Mouse (Mus musculus) intestine, embryonic 16.5 days (tissue): ENCODE results near the gene Lrrc71. TPM values are rescaled to one million over a fixed set of nuclear protein-coding genes. Genes with fewer than 3 reads are reported as not detected.

Source experiments
- ATAC-seq: fragments of 200-750 bp; cut with Nextera tagmentation; 2 replicates; pipeline ENCODE4 v1.8.0; 2017; ENCODE audit warnings: moderate TSS enrichment, moderate library complexity
- H3K27ac ChIP-seq: fragments of 300-500 bp; sonication (generic); 2 replicates; pipeline ENCODE4 v1.5.1; 2014; ENCODE audit warnings: mild to moderate bottlenecking, low read length
- H3K27me3 ChIP-seq: fragments of 300-500 bp; sonication (generic); replicated peaks from 2 replicates; pipeline ENCODE4 v1.6.1; 2014; ENCODE audit warnings: low read length, control low read depth, mixed read lengths; ENCODE audit not compliant: control insufficient read depth, insufficient read depth
- H3K36me3 ChIP-seq: fragments of 300-500 bp; sonication (generic); 2 replicates; pipeline ENCODE4 v1.6.1; 2014; ENCODE audit warnings: low read length, control low read depth; ENCODE audit not compliant: control insufficient read depth, insufficient read depth
- H3K4me1 ChIP-seq: fragments of 300-500 bp; sonication (generic); 2 replicates; pipeline ENCODE4 v1.6.1; 2014; ENCODE audit warnings: low read length, control low read depth, mixed read lengths; ENCODE audit not compliant: control insufficient read depth, insufficient read depth
- H3K4me2 ChIP-seq: fragments of 300-500 bp; sonication (generic); 2 replicates; pipeline ENCODE4 v1.6.1; 2014; ENCODE audit warnings: low read depth, low read length, control low read depth
- H3K4me3 ChIP-seq: fragments of 300-500 bp; sonication (generic); 2 replicates; pipeline ENCODE4 v1.5.1; 2014; ENCODE audit warnings: mild to moderate bottlenecking, low read length
- H3K9ac ChIP-seq: fragments of 300-500 bp; sonication (generic); 2 replicates; pipeline ENCODE4 v1.6.1; 2014; ENCODE audit warnings: low read depth, low read length
- H3K9me3 ChIP-seq: fragments of 300-500 bp; sonication (generic); 2 replicates; pipeline ENCODE4 v1.6.1; 2016; ENCODE audit warnings: low read length, control low read depth; ENCODE audit not compliant: control insufficient read depth
- WGBS: fragments of 180-500 bp; shearing (Covaris S2); extraction: QIAGEN DNeasy Blood & Tissue Kit; methylation state at CpG from one replicate; pipeline ENCODE4 v1.1.7; 2014; 5-methylcytosine and 5-hydroxymethylcytosine counted together
- polyA plus RNA-seq: library from polyadenylated mRNA; unstranded; fragments of >200 nt; fragmentation: Nextera tagmentation; extraction: Ambion mirVana; gene quantifications from 2 replicates; pipeline ENCODE4 v1.2.1, GENCODE M21; 2015

The Lrrc71 gene
- polyA plus RNA-seq, 1 experiment from 2014 or later = 0.39 TPM

DNA sequence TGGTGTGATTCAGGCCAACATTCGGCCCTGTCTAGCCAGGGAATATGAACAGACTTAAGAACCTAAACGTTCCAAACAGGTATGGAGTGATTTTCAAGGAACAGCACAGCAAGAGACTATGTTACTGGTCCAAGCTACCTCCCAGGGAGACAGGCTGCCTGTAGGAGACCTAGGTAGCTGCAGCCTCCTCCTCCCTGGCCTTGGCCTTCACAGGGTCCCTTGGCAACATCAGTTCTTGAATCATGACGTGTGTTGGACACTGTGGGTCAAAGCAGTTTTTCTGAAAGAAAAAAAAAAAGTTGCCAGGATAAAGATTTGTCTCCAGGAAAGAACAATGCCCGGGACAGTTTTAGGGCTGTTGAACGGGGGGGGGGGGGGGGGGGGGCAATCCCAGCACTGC is 9.5 kb downstream of the Lrrc71 start:
- no peak overlapping the region for H3K4me3 ChIP-seq
- no peak overlapping the region for H3K27ac ChIP-seq
- H3K36me3 ChIP-seq = peaks cover 10% of the 10 kb centered on the region
- no peak for ATAC-seq
- H3K27me3 ChIP-seq = no peaks in the 10 kb centered on the region
- no peaks in the 10 kb centered on the region for H3K4me1 ChIP-seq
- no peak overlapping the region for H3K4me2 ChIP-seq
- no peaks in the 10 kb centered on the region for H3K9me3 ChIP-seq
- 77% methylated on average over 5 of the region's 5 CpGs for WGBS
- H3K9ac ChIP-seq = no peak overlapping the region

DNA sequence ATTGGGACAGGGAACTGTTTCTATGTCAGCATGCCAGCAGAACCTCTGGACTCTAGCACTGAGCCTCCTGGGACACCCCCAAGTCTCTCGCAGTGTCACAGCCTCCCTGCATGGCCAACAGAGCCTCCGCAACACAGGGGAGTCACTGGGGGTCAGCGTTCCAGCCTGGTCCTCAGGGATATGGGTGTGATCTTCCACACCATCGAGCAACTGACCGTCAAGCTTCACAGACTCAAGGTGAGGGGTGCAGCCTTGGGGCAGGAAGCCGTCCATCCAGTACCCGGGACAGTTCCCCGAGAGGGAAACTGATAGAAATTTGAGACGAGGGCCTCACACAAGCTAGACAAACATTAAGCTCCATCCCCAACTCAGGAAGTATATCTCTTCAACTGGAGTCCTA is 13.1 kb downstream of the Lrrc71 start:
- 63% methylated on average over 9 of the region's 9 CpGs for WGBS
- H3K4me2 ChIP-seq = no peak overlapping the region
- no peaks in the 10 kb centered on the region for H3K4me1 ChIP-seq
- no peak overlapping the region for H3K4me3 ChIP-seq
- peaks cover 12% of the 10 kb centered on the region for H3K36me3 ChIP-seq
- no peaks in the 10 kb centered on the region for H3K27me3 ChIP-seq
- no peak overlapping the region for H3K9ac ChIP-seq
- ATAC-seq = no peak
- H3K27ac ChIP-seq = no peak overlapping the region
- H3K9me3 ChIP-seq = no peaks in the 10 kb centered on the region

DNA sequence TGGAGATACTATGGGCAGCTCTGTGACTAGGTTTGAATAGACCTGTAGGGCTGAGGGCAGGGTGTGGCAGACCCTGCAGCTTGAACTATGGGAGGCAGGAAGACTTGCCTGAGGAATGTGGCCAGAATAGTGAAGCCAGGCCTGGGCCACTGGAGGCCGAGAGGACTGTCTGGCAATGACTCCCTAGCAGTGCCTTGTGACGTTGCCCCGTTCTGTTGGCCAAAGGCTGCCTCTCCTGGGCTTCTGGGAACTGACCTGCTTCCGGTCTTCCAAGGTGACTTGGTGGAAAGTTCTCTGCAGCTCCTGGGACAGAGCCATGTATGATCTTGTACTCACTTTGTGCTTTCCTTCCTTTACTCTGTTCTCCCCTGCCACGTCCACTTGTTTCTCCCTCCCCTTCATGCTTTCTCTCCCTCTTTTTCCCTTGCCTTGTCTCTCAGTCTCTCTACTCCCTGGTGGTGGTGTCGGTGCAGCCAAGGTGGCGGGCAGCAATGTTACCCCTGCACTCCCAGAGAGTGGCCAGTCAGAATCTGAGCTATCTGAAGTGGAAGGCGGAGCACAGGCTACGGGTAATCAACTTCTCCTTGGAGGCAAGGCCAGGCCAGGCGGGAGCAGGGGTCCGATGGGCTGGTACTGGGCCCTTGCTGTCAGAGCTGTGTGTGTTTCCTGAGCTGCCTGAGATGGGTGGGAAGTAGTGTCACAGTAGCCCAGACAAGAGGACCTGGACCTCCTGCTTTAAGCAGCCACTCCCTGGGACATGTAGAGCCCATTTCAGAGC is 14.3 kb downstream of the Lrrc71 start:
- ATAC-seq = no peak
- H3K4me2 ChIP-seq = no peak overlapping the region
- WGBS = 80% methylated on average over 11 of the region's 11 CpGs
- no peak overlapping the region for H3K9ac ChIP-seq
- H3K4me3 ChIP-seq = no peak overlapping the region
- no peaks in the 10 kb centered on the region for H3K4me1 ChIP-seq
- H3K9me3 ChIP-seq = no peaks in the 10 kb centered on the region
- no peaks in the 10 kb centered on the region for H3K27me3 ChIP-seq
- H3K36me3 ChIP-seq = peaks cover 15% of the 10 kb centered on the region
- H3K27ac ChIP-seq = no peak overlapping the region

DNA sequence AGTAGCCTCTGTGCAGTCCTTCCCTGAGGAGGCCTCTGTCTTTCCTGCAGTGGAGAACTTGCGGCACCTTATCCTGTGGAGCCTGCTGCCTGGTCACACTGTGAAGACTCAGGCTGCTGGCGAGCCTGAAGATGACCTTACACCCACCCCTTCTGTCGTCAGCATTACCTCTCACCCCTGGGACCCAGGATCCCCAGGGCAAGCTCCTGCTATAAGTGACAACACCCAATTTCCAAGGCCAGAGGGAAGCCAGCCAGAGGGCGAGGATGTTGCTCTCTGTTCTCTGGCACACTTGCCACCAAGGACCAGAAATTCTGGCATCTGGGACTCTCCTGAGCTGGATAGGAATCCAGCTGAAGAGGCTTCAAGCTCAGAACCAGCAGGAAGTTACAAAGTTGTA is 15.3 kb downstream of the Lrrc71 start:
- no peak for ATAC-seq
- 79% methylated on average over 4 of the region's 4 CpGs for WGBS
- H3K4me3 ChIP-seq = no peak overlapping the region

DNA sequence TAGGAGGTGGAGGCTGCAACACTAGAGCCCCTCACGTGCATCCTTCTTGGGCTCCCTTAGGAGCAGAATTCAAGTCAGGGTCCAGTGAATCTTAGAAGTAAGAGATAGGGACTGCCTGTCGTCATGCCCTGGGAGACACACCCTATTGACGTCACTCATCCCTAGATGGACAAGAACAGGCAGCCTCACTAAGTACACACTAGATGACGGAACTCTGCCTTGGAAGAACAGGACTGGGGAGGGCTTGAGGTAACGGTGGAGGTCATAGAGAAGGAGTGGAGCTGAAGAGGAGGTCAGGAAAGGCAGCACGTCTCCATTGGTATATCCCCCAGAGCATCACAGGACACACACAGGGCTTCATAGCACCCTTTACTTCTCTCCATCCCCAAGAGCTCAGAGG is 19.7 kb downstream of the Lrrc71 start:
- no peak overlapping the region for H3K9ac ChIP-seq
- no peaks in the 10 kb centered on the region for H3K4me1 ChIP-seq
- peaks cover 22% of the 10 kb centered on the region for H3K36me3 ChIP-seq
- no peak overlapping the region for H3K27ac ChIP-seq
- H3K4me3 ChIP-seq = no peak overlapping the region
- no peaks in the 10 kb centered on the region for H3K9me3 ChIP-seq
- no peaks in the 10 kb centered on the region for H3K27me3 ChIP-seq
- 90% methylated on average over 6 of the region's 6 CpGs for WGBS
- no peak overlapping the region for H3K4me2 ChIP-seq
- ATAC-seq = no peak

More for the DNA sequence above, 15.3 kb downstream of the Lrrc71 start:
- Histone ChIP-seq H3K9ac (no peak overlapping the region), H3K4me1 (no peaks in the 10 kb centered on the region), H3K4me2 (no peak overlapping the region), H3K27me3 (no peaks in the 10 kb centered on the region), H3K27ac (no peak overlapping the region), H3K36me3 (peaks cover 15% of the 10 kb centered on the region), H3K9me3 (no peaks in the 10 kb centered on the region)

DNA sequence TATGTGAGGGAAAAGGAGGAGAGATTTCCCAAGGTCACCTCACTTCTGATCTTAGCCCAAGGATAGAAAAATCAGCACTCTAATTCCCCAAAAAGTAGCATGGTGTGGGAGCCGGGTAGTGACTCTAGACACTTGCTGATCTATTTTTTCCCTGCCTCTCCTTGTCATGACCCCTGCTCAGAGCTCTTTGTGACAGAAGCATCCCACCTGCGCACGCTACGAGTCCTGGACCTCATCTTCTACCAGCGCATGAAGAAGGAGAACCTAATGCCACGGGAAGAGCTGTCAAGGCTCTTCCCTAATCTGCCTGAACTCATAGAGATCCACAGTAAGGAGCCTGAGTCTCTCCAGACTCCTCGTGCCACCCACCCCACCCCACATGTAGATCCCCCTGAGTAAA is 22.2 kb downstream of the Lrrc71 start:
- no peaks in the 10 kb centered on the region for H3K4me1 ChIP-seq
- H3K9ac ChIP-seq = no peak overlapping the region
- no peaks in the 10 kb centered on the region for H3K27me3 ChIP-seq
- 94% methylated on average over 7 of the region's 7 CpGs for WGBS
- no peak overlapping the region for H3K4me3 ChIP-seq
- ATAC-seq = no peak
- no peak overlapping the region for H3K4me2 ChIP-seq
- no peaks in the 10 kb centered on the region for H3K9me3 ChIP-seq
- H3K36me3 ChIP-seq = peaks cover 20% of the 10 kb centered on the region
- no peak overlapping the region for H3K27ac ChIP-seq

GRCm38 (mm10) chr3:87725396-87726160 is 22.8 kb downstream of the Lrrc71 start:
- H3K27me3 ChIP-seq = no peaks in the 10 kb centered on the region
- H3K4me2 ChIP-seq = no peak overlapping the region
- no peaks in the 10 kb centered on the region for H3K4me1 ChIP-seq
- peaks cover 24% of the 10 kb centered on the region for H3K36me3 ChIP-seq
- ATAC-seq = no peak
- no peak overlapping the region for H3K27ac ChIP-seq
- no peak overlapping the region for H3K9ac ChIP-seq
- 96% methylated on average over 16 of the region's 16 CpGs for WGBS
- H3K9me3 ChIP-seq = no peaks in the 10 kb centered on the region
- H3K4me3 ChIP-seq = no peak overlapping the region

- ATAC-seq = no peak
- H3K4me1 ChIP-seq = no peaks in the 10 kb centered on the region
- H3K4me2 ChIP-seq = no peak overlapping the region
- H3K27me3 ChIP-seq = no peaks in the 10 kb centered on the region
- peaks cover 23% of the 10 kb centered on the region for H3K36me3 ChIP-seq
- no peaks in the 10 kb centered on the region for H3K9me3 ChIP-seq
- no peak overlapping the region for H3K27ac ChIP-seq
- WGBS = 54% methylated on average over 6 of the region's 6 CpGs
- H3K4me3 ChIP-seq = no peak overlapping the region
- H3K9ac ChIP-seq = no peak overlapping the region
These were observed 23.9 kb downstream of the Lrrc71 start for GRCm38 (mm10) chr3:87724556-87724955.

GRCm38 (mm10) chr3:87718525-87718924 is 29.9 kb downstream of the Lrrc71 start:
- Histone ChIP-seq H3K4me3 (no peak overlapping the region), H3K27ac (no peak overlapping the region), H3K9ac (no peak overlapping the region), H3K4me1 (no peaks in the 10 kb centered on the region), H3K4me2 (no peak overlapping the region), H3K36me3 (peaks cover 18% of the 10 kb centered on the region; the same call in 1 of the 2 replicates), H3K9me3 (no peaks in the 10 kb centered on the region), H3K27me3 (no peaks in the 10 kb centered on the region)
- ATAC-seq = no peak
- WGBS = 72% methylated on average over 2 of the region's 2 CpGs
